ENCODE assay signal across 8 mouse cellular contexts in the genomic region with DNA sequence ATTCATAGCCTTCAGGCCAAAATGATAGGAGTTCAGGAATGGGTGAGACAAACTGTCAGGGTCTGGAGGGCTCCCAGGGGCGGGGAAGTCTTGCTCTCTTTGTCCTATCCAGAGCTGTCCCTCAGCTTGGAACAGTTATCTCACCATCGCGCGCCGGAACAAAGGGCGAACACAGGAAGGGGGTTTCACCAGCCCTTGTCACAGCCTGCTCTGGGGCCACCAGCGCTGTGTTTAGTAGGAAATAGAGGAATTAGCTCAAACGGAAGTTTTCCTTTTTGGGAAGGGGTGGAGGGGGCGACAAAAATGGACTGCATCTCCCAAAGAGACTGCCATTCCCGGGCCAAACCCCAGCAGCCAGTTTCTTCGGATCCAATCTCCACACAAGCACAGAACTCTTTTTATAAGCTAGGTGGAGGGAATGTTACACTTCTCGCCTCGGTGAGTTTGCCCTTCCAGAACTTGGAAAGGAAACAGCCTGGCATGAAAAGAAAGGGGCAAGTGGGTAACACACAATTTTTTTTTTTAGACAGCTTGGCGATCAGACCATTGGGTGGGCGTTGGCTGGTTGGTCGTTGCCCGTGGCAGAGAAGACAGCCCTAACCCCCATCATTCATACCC. TPM values are rescaled to one million over a fixed set of nuclear protein-coding genes. Genes with fewer than 3 reads are reported as not detected.
DNase-seq lines count a peak whose midpoint lies in the region; ATAC-seq and TF ChIP-seq lines count a peak whose summit lies in the region.

No protein-coding gene starts in this region.

- peak; percentile 7 for DNase-seq in kidney, adult 11 months
- DNase-seq in kidney, adult 18-20 months = no peak
- peak; percentile 24 for DNase-seq in cerebellum, adult 9-10 months
- DNase-seq in forelimb bud, embryonic 11.5 days (ENCODE audit: low read depth, low spot score) = peak; percentile 41
- DNase-seq in hindbrain, postnatal 0 days (ENCODE audit: low spot score) = peak; percentile 64

- H3K27me3 ChIP-seq in hindbrain, postnatal 0 days (ENCODE audit: insufficient read depth, low read length) = no peaks in the 10 kb centered on the region
- H3K27me3 ChIP-seq in liver, embryonic 12.5 days (replicated peaks) = peaks cover 62% of the 10 kb centered on the region
- H3K27me3 ChIP-seq in neural tube, embryonic 15.5 days (replicated peaks) = no peaks in the 10 kb centered on the region

- TF ChIP-seq CTCF in hindbrain, postnatal 0 days (IDR thresholded peaks at IDR 0.05; ENCODE audit: low read depth) = no peak

- H3K27ac ChIP-seq in hindbrain, postnatal 0 days = peak overlapping the region; percentile 71
- H3K27ac ChIP-seq in liver, embryonic 12.5 days = no peak overlapping the region
- peak overlapping the region; percentile 92 for H3K27ac ChIP-seq in neural tube, embryonic 15.5 days (replicated peaks)

- peak overlapping the region; percentile 82 for H3K9ac ChIP-seq in hindbrain, postnatal 0 days (replicated peaks; ENCODE audit: low read length)
- peak overlapping the region; percentile 59; the same call in 1 of the 2 replicates for H3K9ac ChIP-seq in liver, embryonic 12.5 days
- H3K9ac ChIP-seq in neural tube, embryonic 15.5 days (replicated peaks) = peak overlapping the region; percentile 89

- H3K9me3 ChIP-seq in hindbrain, postnatal 0 days (ENCODE audit: low read length) = no peaks in the 10 kb centered on the region
- H3K9me3 ChIP-seq in liver, embryonic 12.5 days (replicated peaks) = no peaks in the 10 kb centered on the region
- no peaks in the 10 kb centered on the region for H3K9me3 ChIP-seq in neural tube, embryonic 15.5 days (replicated peaks)

- H3K4me1 ChIP-seq in hindbrain, postnatal 0 days (ENCODE audit: insufficient read depth, low read length) = no peaks in the 10 kb centered on the region; the same call in 1 of the 2 replicates
- peaks cover 19% of the 10 kb centered on the region for H3K4me1 ChIP-seq in liver, embryonic 12.5 days
- peaks cover 29% of the 10 kb centered on the region for H3K4me1 ChIP-seq in neural tube, embryonic 15.5 days

- H3K4me3 ChIP-seq in hindbrain, postnatal 0 days (ENCODE audit: low read length) = peak overlapping the region; percentile 83
- peak overlapping the region; percentile 59 for H3K4me3 ChIP-seq in liver, embryonic 12.5 days
- peak overlapping the region; percentile 88 for H3K4me3 ChIP-seq in neural tube, embryonic 15.5 days (replicated peaks)

- WGBS in hindbrain, postnatal 0 days = 3% methylated on average over 17 of the region's 17 CpGs
- WGBS in liver, embryonic 12.5 days (ENCODE audit: insufficient replicate concordance) = under 1% methylated on average over 17 of the region's 17 CpGs
- WGBS in neural tube, embryonic 15.5 days = 2% methylated on average over 17 of the region's 17 CpGs

- peak overlapping the region; percentile 96 for H3K4me2 ChIP-seq in hindbrain, postnatal 0 days (ENCODE audit: low read depth, low read length)
- peak overlapping the region; percentile 77 for H3K4me2 ChIP-seq in liver, embryonic 12.5 days
- H3K4me2 ChIP-seq in neural tube, embryonic 15.5 days = peak overlapping the region; percentile 88

- no peak; the same call in 1 of the 2 replicates for ATAC-seq in hindbrain, postnatal 0 days
- no peak for ATAC-seq in liver, embryonic 12.5 days
- peak; percentile 43 for ATAC-seq in neural tube, embryonic 15.5 days (ENCODE audit: low FRiP score)
- ATAC-seq in activated CD4-positive, CD25-positive, alpha-beta regulatory T cell, adult 4 months = no peak

- H3K36me3 ChIP-seq in hindbrain, postnatal 0 days (ENCODE audit: insufficient read depth, low read length) = no peaks in the 10 kb centered on the region
- no peaks in the 10 kb centered on the region for H3K36me3 ChIP-seq in liver, embryonic 12.5 days
- no peaks in the 10 kb centered on the region for H3K36me3 ChIP-seq in neural tube, embryonic 15.5 days

RNA-seq across cellular contexts. Expression of gene Fjx1, which starts 2.6 kb away (rescaled TPM):
- 77.8 and 92.0 TPM in 2 replicates for total RNA-seq in hindbrain, postnatal 0 days (2014; rRNA removed)
- 27.2 and 30.1 TPM in 2 replicates for polyA plus RNA-seq in hindbrain, postnatal 0 days (2015; fragmentation: Nextera tagmentation; extraction: Ambion mirVana)
- 2.6 and 2.9 TPM in 2 replicates for polyA plus RNA-seq in liver, embryonic 12.5 days (2016; fragmentation: Nextera tagmentation; extraction: Ambion mirVana)
- polyA plus RNA-seq in neural tube, embryonic 15.5 days (2015; fragmentation: Nextera tagmentation; extraction: Ambion mirVana) = 31.6 and 38.5 TPM in 2 replicates
- not detected for polyA plus RNA-seq in activated CD4-positive, CD25-positive, alpha-beta regulatory T cell, adult 4 months (2017; shearing (Covaris generic))

RNA-seq across cellular contexts. Expression of gene Trim44, which starts 42.1 kb away (rescaled TPM):
- 78.2 and 87.6 TPM in 2 replicates for total RNA-seq in hindbrain, postnatal 0 days (2014; rRNA removed)
- polyA plus RNA-seq in hindbrain, postnatal 0 days (2015; fragmentation: Nextera tagmentation; extraction: Ambion mirVana) = 42.2 and 44.1 TPM in 2 replicates
- 21.2 and 21.3 TPM in 2 replicates for polyA plus RNA-seq in liver, embryonic 12.5 days (2016; fragmentation: Nextera tagmentation; extraction: Ambion mirVana)
- 51.2 and 56.2 TPM in 2 replicates for polyA plus RNA-seq in neural tube, embryonic 15.5 days (2015; fragmentation: Nextera tagmentation; extraction: Ambion mirVana)
- 1 to 10 TPM; 5.7 to 6.8 TPM for polyA plus RNA-seq in activated CD4-positive, CD25-positive, alpha-beta regulatory T cell, adult 4 months (2017; shearing (Covaris generic))
